ENCODE assay signal across 13 mouse cellular contexts in genomic region chr13:77046416-77046815, GRCm38 (mm10).
A peak's percentile ranks its signal among the peaks of the same experiment; 100 is the strongest.
DNase-seq lines count a peak whose midpoint lies in the region; ATAC-seq and TF ChIP-seq lines count a peak whose summit lies in the region.
"Had no signal": no experiment of that assay in that cellular context is flagged by ENCODE, and none has a peak within 500 bp of the region (broad histone marks: within the 10 kb centered on the region; RNA-seq: fewer than 3 reads in every experiment).

No protein-coding gene starts in this region.

- no peaks in the 10 kb centered on the region for H3K36me3 ChIP-seq in forebrain, postnatal 0 days (ENCODE audit: insufficient read depth)

- peak overlapping the region; percentile 47 for H3K9ac ChIP-seq in forebrain, postnatal 0 days
- H3K9ac ChIP-seq: liver, embryonic 15.5 days had no signal

- 39% methylated on average over 10 of the region's 10 CpGs for WGBS in forebrain, postnatal 0 days

- peak overlapping the region; percentile 43; the same call in 1 of the 2 replicates for H3K27ac ChIP-seq in layer of hippocampus, adult 2 months
- no peak overlapping the region for H3K27ac ChIP-seq in cortical plate, adult 2 months (ENCODE audit: insufficient read depth, low read length)
- peak overlapping the region; percentile 69 for H3K27ac ChIP-seq in forebrain, postnatal 0 days (ENCODE audit: low read depth, low read length)
- H3K27ac ChIP-seq: kidney, postnatal 0 days; liver, embryonic 15.5 days had no signal

- H3K9me3 ChIP-seq in forebrain, postnatal 0 days (ENCODE audit: low read length) = no peaks in the 10 kb centered on the region
- H3K9me3 ChIP-seq: liver, embryonic 15.5 days had no signal

- no peak for TF ChIP-seq CTCF in layer of hippocampus, adult 2 months (conservative IDR thresholded peaks at IDR 0.05)
- TF ChIP-seq CTCF in cortical plate, adult 2 months (IDR thresholded peaks at IDR 0.05; ENCODE audit: extremely low read depth, insufficient read depth, low read length) = no peak
- TF ChIP-seq CTCF in forebrain, postnatal 0 days (IDR thresholded peaks at IDR 0.05; ENCODE audit: low read depth) = no peak

- no peak for TF ChIP-seq POLR2A in cortical plate, adult 2 months (IDR thresholded peaks at IDR 0.05; ENCODE audit: extremely low read depth, insufficient read depth, low read length)

- DNase-seq in layer of hippocampus, adult 2 months (ENCODE audit: low spot score in 2 of 2) = no peak
- no peak for DNase-seq in layer of hippocampus, adult 9-11 months
- DNase-seq in forebrain, postnatal 0 days = peak; percentile 71
- DNase-seq in mesoderm, embryonic 11.5 days (ENCODE audit: low read depth, low spot score) = peak; percentile 10
- no peak for DNase-seq in adrenal gland, postnatal 4 days (ENCODE audit: low spot score in 2 of 2)
- DNase-seq: heart, postnatal 36 days; thymus, postnatal 36 days had no signal

- H3K4me3 ChIP-seq in layer of hippocampus, adult 2 months = peak overlapping the region; percentile 12; the same call in 1 of the 2 replicates
- H3K4me3 ChIP-seq in cortical plate, adult 2 months (ENCODE audit: insufficient read depth, low read length) = peak overlapping the region; percentile 23
- H3K4me3 ChIP-seq in forebrain, postnatal 0 days (ENCODE audit: low read depth, low read length) = peak overlapping the region; percentile 36
- H3K4me3 ChIP-seq: liver, embryonic 15.5 days had no signal

- H3K4me2 ChIP-seq in forebrain, postnatal 0 days (ENCODE audit: low read depth) = peak overlapping the region; percentile 39
- H3K4me2 ChIP-seq: liver, embryonic 15.5 days had no signal

- no peaks in the 10 kb centered on the region for H3K27me3 ChIP-seq in forebrain, postnatal 0 days (ENCODE audit: insufficient read depth, low read length)
- H3K27me3 ChIP-seq: CH12.LX; liver, embryonic 15.5 days had no signal

- ATAC-seq in forebrain, postnatal 0 days = peak; percentile 30
- no peak for ATAC-seq in erythroblast, adult 5-6 weeks (replicated peaks; ENCODE audit: low FRiP score, poor library complexity, severe bottlenecking)
- ATAC-seq in megakaryocyte progenitor cell, adult 5-6 weeks (replicated peaks; ENCODE audit: poor library complexity) = no peak

- peaks cover 3% of the 10 kb centered on the region; the same call in 1 of the 2 replicates for H3K4me1 ChIP-seq in cortical plate, adult 2 months (ENCODE audit: control insufficient read depth, insufficient read depth, low read length)
- no peaks in the 10 kb centered on the region for H3K4me1 ChIP-seq in forebrain, postnatal 0 days (ENCODE audit: insufficient read depth)
- H3K4me1 ChIP-seq: liver, embryonic 15.5 days had no signal

Comparison
In these comparisons a context has a peak if more than half of its experiments do, and no peak if none do; other contexts are left out.
1. DNase-seq: peak in forebrain, postnatal 0 days (single experiment) and mesoderm, embryonic 11.5 days (single experiment); none in layer of hippocampus, adult 2 months (0 of 2), layer of hippocampus, adult 9-11 months (single experiment) and adrenal gland, postnatal 4 days (0 of 2).
2. Peak in every context shown above with its lines, with median percentiles within 50 percentile points of each other: H3K4me3 ChIP-seq.